Mouse (Mus musculus) embryonic facial prominence, embryonic 12.5 days (tissue): ENCODE measurements around the gene Ipo11. TPM values are rescaled to one million over a fixed set of nuclear protein-coding genes. Genes with fewer than 3 reads are reported as not detected.
A peak's percentile ranks its signal among the peaks of the same experiment; 100 is the strongest.

Experiments used
- ATAC-seq: fragments of 200-750 bp; cut with Nextera tagmentation; 2 replicates; pipeline ENCODE4 v1.8.0; 2017; ENCODE audit not compliant: insufficient number of reproducible peaks, insufficient read depth, low FRiP score, low TSS enrichment
- H3K27ac ChIP-seq: fragments of 300-500 bp; sonication (generic); 2 replicates; pipeline ENCODE4 v1.5.1; 2016; ENCODE audit warnings: mild to moderate bottlenecking
- H3K27me3 ChIP-seq: fragments of 300-500 bp; sonication (generic); 2 replicates; pipeline ENCODE4 v1.6.1; 2016; ENCODE audit warnings: mild to moderate bottlenecking, moderate library complexity
- H3K36me3 ChIP-seq: fragments of 300-500 bp; sonication (generic); 2 replicates; pipeline ENCODE4 v1.6.1; 2016; ENCODE audit warnings: mild to moderate bottlenecking
- H3K4me1 ChIP-seq: fragments of 300-500 bp; sonication (generic); 2 replicates; pipeline ENCODE4 v1.6.1; 2016
- H3K4me2 ChIP-seq: fragments of 300-500 bp; sonication (generic); replicated peaks from 2 replicates; pipeline ENCODE4 v1.6.1; 2016; ENCODE audit warnings: mild to moderate bottlenecking, moderate library complexity
- H3K4me3 ChIP-seq: fragments of 300-500 bp; sonication (generic); 2 replicates; pipeline ENCODE4 v1.5.1; 2016; ENCODE audit warnings: mild to moderate bottlenecking
- H3K9ac ChIP-seq: fragments of 300-500 bp; sonication (generic); 2 replicates; pipeline ENCODE4 v1.6.1; 2016; ENCODE audit warnings: mild to moderate bottlenecking, moderate library complexity
- H3K9me3 ChIP-seq: fragments of 300-500 bp; sonication (generic); 2 replicates; pipeline ENCODE4 v1.6.1; 2016; ENCODE audit warnings: mild to moderate bottlenecking, moderate library complexity
- WGBS: fragments of 180-500 bp; shearing (Covaris S2); methylation state at CpG from one replicate; pipeline ENCODE4 v1.1.7; 2016; 5-methylcytosine and 5-hydroxymethylcytosine counted together
- polyA plus RNA-seq: library from polyadenylated mRNA; unstranded; fragments of >200 nt; fragmentation: Nextera tagmentation; extraction: Ambion mirVana; gene quantifications from 2 replicates; pipeline ENCODE4 v1.2.1, GENCODE M21; 2016

Gene Ipo11
- 56.5 and 59.6 TPM in 2 replicates for polyA plus RNA-seq

DNA sequence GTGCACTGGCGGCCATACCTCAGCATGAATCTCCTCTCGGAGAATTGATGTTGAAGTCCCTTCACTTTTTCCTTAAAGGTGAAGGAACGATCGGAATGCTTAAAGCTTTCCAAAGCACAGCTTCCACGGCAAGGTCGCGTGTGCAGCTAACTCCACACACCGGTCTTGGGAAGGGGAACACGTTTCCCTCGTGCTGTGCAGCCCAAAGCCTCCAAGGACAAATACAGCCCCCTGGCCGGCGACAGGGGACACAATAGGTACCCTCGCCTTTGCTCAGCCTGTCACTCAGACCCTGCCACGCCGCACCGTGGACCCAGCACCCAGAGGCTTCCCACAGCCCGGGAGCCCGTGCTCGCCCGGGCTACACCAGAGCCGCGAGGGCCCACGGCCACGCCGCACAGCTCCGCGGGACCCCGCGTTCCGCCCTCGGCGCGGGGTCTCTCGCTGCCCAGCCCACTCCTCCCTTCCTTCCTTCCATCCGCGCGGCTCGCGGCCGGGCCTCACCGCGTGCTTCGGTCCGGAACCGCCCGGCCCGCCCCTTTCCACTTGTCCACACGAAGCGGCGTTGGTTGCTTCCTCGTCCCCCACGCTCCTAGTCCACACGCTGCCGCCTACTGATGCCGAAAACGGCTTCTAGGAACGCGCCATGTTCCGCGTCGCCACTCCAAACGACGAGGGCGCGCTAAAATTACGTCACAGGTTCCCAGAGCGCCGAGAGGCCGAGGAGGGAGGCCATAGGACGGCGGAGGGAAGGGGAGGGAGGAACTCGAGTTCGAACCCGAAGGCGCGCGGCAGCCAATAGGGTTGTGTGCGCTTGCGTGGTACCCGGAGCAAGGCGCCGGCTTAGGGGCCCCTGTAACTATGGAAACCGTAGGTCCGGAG lies at the start of gene Ipo11:
Ipo11 (minus strand) TSS at position 703 of the 882 bp plus-strand sequence.
- Histone ChIP-seq H3K27ac (peak within 1 kb of the TSS; percentile 78), H3K27me3 (no peaks in the 10 kb centered on the region), H3K4me3 (peak within 1 kb of the TSS; percentile 99), H3K4me2 (peak within 1 kb of the TSS; percentile 62), H3K36me3 (no peaks in the 10 kb centered on the region), H3K9ac (peak within 1 kb of the TSS; percentile 89), H3K9me3 (no peaks in the 10 kb centered on the region), H3K4me1 (no peaks in the 10 kb centered on the region)
- under 1% methylated on average over 84 of the region's 84 CpGs for WGBS
- peak; percentile 94 for ATAC-seq

DNA sequence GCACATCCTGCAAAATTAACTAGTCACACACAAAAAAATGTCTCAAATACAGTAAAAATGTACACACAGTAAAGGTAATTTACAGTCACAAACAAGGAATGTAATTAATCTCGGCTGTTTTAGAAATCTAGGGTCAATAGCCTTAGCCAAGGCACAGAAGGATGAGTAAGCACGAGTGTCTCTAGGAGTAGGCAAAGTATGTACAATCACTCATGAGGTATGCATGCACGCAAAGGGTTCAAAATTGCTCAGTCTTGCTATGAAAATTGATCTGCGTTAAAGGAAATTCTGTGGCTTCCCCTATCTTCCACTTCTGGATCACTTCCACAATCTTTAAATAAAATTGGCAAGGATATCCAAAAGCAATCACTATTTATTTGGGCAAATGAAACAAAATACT lies 24.7 kb upstream of the Ipo11 start:
- Histone ChIP-seq H3K27me3 (no peaks in the 10 kb centered on the region), H3K4me2 (no peak overlapping the region), H3K4me1 (no peaks in the 10 kb centered on the region), H3K9me3 (no peaks in the 10 kb centered on the region), H3K9ac (no peak overlapping the region), H3K4me3 (no peak overlapping the region), H3K27ac (no peak overlapping the region), H3K36me3 (peaks cover 46% of the 10 kb centered on the region)
- ATAC-seq: no peak
- 91% methylated on average over 4 of the region's 4 CpGs for WGBS

DNA sequence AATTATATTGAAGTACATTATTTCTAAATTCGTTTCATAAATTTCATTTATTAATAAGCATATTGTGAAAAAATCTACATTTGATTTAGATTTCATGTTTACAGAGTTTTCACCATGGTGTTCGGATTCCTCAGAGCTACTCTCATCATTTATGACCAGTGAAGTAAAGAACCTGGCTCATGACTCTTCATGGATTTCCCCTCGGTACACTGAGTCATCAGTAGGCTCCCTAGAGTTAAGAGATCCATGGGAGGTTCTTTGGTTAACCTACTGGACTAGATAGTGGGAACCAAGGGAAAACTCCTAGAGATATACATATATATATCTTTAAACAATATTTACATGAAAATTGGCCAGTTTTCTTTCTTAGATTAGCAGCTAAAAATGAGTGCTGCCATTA lies 23.8 kb upstream of the Ipo11 start:
- Histone ChIP-seq H3K27ac (no peak overlapping the region), H3K4me3 (no peak overlapping the region), H3K4me2 (no peak overlapping the region), H3K9ac (no peak overlapping the region), H3K27me3 (no peaks in the 10 kb centered on the region), H3K9me3 (no peaks in the 10 kb centered on the region), H3K36me3 (peaks cover 55% of the 10 kb centered on the region), H3K4me1 (no peaks in the 10 kb centered on the region)
- 90% methylated on average over 3 of the region's 3 CpGs for WGBS
- no peak for ATAC-seq

DNA sequence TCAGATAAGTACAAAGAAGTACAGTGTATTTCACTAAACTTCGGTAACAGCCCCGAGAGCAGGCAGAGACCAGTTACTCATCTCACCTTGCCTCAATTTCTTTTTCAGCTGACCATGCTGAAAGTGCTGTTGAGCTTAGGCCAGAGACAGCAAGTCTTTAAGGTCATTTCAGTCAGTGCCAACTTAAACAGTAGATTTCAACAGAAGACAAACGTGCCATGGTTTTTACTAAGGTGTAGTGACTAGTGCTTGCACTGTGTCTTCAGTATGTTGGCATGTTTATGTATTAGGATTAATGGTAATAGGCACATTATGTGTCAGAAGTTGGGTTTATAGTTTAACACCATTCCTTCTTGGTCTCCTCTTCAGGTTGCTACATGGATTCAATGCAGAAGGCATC lies 21.5 kb upstream of the Ipo11 start:
- no peak overlapping the region for H3K4me2 ChIP-seq
- H3K4me3 ChIP-seq: no peak overlapping the region
- ATAC-seq: no peak
- no peaks in the 10 kb centered on the region for H3K4me1 ChIP-seq
- H3K27me3 ChIP-seq: no peaks in the 10 kb centered on the region
- peaks cover 54% of the 10 kb centered on the region for H3K36me3 ChIP-seq
- H3K9me3 ChIP-seq: no peaks in the 10 kb centered on the region
- no peak overlapping the region for H3K27ac ChIP-seq
- WGBS: 93% methylated on average over 3 of the region's 3 CpGs
- H3K9ac ChIP-seq: no peak overlapping the region

DNA sequence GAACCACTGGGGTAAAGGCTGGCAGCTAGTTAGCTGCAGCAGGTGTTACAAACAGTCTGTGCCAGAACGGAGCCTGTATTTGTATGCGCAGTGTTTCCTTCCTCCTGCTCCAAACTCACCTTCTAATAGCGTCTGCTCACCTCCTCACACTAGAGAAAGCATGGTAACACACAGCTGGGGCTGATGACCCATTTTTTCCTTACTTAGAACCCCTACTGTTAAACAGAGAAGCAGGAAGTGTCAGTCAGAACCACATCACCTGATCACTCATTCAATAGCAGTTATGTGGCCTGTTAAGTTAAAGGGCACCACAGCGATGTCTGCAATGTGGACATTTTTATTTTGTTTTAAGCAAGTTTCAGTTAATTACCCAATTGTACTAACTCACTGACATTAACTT lies 20.8 kb upstream of the Ipo11 start:
- H3K27me3 ChIP-seq: no peaks in the 10 kb centered on the region
- peaks cover 50% of the 10 kb centered on the region for H3K36me3 ChIP-seq
- ATAC-seq: no peak

DNA sequence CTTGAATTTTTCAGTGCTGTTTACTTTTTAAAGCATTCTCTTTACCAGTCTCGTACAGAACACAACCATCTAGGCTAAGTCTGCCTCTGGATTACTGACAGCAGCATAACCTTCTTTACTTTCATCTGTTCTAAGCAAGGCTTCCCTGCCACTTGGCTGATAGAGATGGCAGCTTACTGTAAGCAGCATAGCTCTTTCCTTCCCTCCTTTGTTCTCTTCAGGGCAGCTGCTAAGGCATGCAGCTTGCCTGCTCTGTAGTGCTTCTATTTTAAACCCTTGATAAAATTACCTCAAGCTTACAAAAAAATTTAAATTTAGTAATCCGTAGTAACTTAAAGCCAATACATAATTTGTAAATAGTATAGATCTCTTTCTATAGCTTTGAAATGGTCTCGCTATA lies 18.1 kb upstream of the Ipo11 start:
- H3K36me3 ChIP-seq: peaks cover 55% of the 10 kb centered on the region
- H3K27ac ChIP-seq: no peak overlapping the region
- H3K27me3 ChIP-seq: no peaks in the 10 kb centered on the region
- WGBS: 93% methylated on average over 3 of the region's 3 CpGs
- no peak for ATAC-seq
- H3K4me1 ChIP-seq: no peaks in the 10 kb centered on the region
- H3K4me2 ChIP-seq: no peak overlapping the region
- H3K9ac ChIP-seq: no peak overlapping the region
- no peaks in the 10 kb centered on the region for H3K9me3 ChIP-seq
- H3K4me3 ChIP-seq: no peak overlapping the region

More for the DNA sequence above, 20.8 kb upstream of the Ipo11 start:
- no peak overlapping the region for H3K4me3 ChIP-seq
- no peak overlapping the region for H3K9ac ChIP-seq
- H3K4me2 ChIP-seq: no peak overlapping the region
- no peaks in the 10 kb centered on the region for H3K9me3 ChIP-seq
- no peak overlapping the region for H3K27ac ChIP-seq
- WGBS: 90% methylated on average over 4 of the region's 4 CpGs
- H3K4me1 ChIP-seq: no peaks in the 10 kb centered on the region

DNA sequence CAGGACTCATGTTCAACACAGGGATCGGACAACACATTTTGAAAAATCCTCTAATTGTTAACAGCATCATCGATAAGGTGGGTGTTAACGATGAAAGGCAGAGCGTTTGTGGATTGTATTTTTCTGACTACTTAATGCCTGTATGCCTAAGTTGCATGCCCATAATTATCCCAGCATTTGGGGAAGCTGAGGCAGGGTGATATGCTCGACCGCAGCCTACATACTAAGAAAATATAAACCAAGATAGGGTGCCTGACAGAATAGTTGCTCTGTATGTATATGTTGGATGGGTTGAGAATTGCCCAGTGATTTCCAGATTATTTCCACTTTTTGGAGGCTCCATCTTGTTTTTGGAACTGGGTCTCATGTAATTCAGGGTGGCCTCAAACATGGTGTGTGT lies 10.8 kb upstream of the Ipo11 start:
- H3K9ac ChIP-seq: peak overlapping the region; percentile 86
- WGBS: 3% methylated on average over 6 of the region's 6 CpGs
- no peak for ATAC-seq

DNA sequence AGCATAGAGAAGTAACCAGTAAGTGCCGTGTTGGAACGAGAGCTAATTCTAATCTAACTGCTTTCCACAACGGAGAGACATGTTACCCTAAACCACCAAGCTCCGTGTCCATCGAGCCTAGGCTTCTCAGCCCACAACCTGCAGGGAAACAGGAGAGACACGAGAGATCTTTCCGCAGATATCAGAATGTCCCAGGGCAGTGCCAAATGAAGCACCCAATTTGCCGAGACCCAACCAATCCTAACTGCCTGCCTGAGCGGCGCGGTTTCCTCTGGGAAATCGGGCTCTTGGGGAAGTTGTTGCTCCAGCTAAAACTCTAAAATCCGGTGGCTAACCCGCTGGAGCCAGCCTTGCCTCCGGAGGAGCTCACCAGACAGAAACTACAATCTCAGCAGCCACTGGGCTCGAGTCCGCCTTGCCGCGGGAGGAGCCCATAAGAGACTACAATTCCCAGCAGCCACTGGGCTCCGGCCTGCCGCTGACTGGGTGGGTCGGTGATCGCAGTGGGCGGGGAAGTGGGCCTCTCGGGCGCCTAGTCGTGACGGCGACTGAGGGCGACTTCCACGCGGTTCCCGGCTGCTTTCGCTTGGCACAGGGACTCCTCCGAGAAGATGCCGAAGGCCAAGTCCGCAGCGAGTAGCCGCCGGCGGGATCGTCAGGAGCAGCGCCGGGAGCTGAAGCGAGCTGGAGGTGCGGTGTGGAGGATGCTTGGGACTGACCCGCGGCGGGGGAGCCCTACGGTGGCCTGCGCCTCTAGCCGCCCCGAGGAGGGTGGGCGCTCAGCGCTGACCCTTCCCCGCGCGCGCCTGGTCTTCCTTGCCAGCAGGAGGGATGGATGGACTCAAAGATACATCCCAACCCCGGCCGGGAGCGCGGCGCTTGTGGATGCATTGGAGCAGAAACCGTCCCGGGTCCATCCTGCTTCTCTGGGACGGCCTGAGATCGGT lies 10.1 kb upstream of the Ipo11 start, which contains the start of gene Dimt1:
Dimt1 (plus strand) TSS at position 534 of the 947 bp plus-strand sequence.
- peak within 1 kb of the TSS; percentile 90 for H3K27ac ChIP-seq
- peak within 1 kb of the TSS; percentile 95 for H3K4me3 ChIP-seq
- WGBS: under 1% methylated on average over 68 of the region's 68 CpGs
- H3K9me3 ChIP-seq: no peaks in the 10 kb centered on the region
- H3K27me3 ChIP-seq: no peaks in the 10 kb centered on the region
- H3K9ac ChIP-seq: peak within 1 kb of the TSS; percentile 86
- H3K4me2 ChIP-seq: peak within 1 kb of the TSS; percentile 69
- peak; percentile 99 for ATAC-seq
- H3K36me3 ChIP-seq: peaks cover 18% of the 10 kb centered on the region
- peaks cover 10% of the 10 kb centered on the region for H3K4me1 ChIP-seq

More for the DNA sequence above, 10.8 kb upstream of the Ipo11 start:
- peaks cover 21% of the 10 kb centered on the region for H3K36me3 ChIP-seq
- peaks cover 10% of the 10 kb centered on the region for H3K4me1 ChIP-seq
- H3K4me3 ChIP-seq: peak overlapping the region; percentile 95
- no peak overlapping the region for H3K27ac ChIP-seq
- no peaks in the 10 kb centered on the region for H3K27me3 ChIP-seq
- H3K9me3 ChIP-seq: no peaks in the 10 kb centered on the region
- H3K4me2 ChIP-seq: peak overlapping the region; percentile 69

DNA sequence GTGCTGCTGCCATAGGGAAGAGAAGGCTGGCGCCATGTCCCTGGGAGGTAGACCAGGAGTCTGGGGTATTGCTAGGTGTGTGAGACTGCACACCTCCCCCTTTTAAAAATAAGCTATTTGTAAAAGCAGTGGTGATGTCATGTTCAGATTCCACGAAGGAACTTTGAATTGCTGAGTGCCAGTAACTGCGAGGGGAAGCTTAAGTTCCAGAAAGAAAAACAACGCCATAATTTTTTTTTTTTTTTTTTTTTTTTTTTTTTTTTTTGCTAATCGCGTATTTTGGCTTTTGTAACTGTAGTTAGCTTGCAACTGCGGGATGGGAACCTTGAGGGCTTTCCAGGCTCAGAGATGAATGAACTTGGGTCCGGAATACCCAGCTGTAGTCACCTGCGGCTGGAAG lies 8.8 kb upstream of the Ipo11 start:
- H3K27me3 ChIP-seq: no peaks in the 10 kb centered on the region
- WGBS: 83% methylated on average over 9 of the region's 9 CpGs
- peaks cover 10% of the 10 kb centered on the region for H3K4me1 ChIP-seq
- H3K9ac ChIP-seq: no peak overlapping the region
- H3K27ac ChIP-seq: no peak overlapping the region
- no peaks in the 10 kb centered on the region for H3K9me3 ChIP-seq
- H3K4me2 ChIP-seq: no peak overlapping the region
- no peak overlapping the region for H3K4me3 ChIP-seq
- peaks cover 8% of the 10 kb centered on the region; the same call in 1 of the 2 replicates for H3K36me3 ChIP-seq
- no peak for ATAC-seq

DNA sequence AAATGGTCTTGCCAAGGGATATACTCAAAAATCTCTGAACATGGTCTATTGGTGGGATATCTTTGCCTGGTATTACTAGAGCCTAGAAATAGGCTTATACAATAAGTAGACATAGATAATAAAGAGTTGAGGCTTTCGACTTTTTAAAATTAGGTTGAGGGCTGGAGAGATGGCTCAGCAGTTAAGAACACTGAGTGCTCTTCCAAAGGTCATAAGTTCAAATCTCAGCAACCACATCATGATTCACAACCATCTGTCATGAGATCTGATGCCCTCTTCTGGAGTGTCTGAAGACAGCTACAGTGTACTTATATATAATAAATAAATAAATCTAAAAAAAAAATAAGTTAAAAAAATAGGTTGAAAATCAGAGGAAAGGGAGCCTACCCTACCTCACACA lies 6.0 kb upstream of the Ipo11 start:
- Histone ChIP-seq H3K27ac (no peak overlapping the region), H3K4me3 (no peak overlapping the region)
- WGBS: 91% methylated on average over 1 of the region's 1 CpGs

DNA sequence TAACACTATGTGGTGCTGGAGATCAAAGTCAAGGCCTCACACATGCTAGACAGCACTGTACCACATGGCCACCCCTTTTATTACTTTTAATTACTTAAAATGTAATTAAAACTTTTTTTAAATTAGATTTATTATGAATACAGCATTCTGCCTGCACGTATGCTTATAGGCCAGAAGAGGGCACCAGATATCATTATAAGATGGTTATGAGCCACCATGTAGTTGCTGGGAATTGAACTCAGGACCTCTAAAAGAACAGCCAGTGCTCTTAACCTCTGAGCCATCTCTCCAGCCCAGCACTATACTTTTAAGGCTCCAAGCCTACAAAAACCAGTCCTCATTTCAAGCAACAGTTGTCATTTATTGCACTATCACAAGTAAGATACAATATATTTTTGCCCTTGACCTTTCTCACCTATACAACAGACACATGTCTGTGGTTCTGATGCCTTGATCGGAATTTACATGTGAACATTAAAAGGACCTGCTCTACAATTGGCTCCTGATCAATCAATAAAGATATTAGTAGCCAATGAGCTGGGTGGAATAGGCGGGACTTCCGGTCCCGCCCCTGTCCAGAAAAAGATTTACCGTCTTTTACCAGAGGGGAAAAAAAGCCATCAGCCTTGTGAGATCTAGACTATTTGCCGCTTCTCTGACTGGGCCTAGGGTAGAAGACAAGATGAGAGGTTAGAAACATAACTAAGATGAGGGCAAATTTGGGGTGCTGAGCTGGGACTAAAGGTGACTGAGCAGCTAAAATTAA lies 4.6 kb upstream of the Ipo11 start:
- no peaks in the 10 kb centered on the region for H3K36me3 ChIP-seq
- no peak for ATAC-seq
- no peak overlapping the region; the same call in 1 of the 2 replicates for H3K9ac ChIP-seq
- 17% methylated on average over 7 of the region's 7 CpGs for WGBS
- no peaks in the 10 kb centered on the region for H3K27me3 ChIP-seq
- H3K27ac ChIP-seq: no peak overlapping the region
- no peaks in the 10 kb centered on the region for H3K4me1 ChIP-seq
- H3K4me3 ChIP-seq: peak overlapping the region; percentile 18; the same call in 1 of the 2 replicates
- no peaks in the 10 kb centered on the region for H3K9me3 ChIP-seq
- 0 out of 2 replicates have a peak overlapping the region, but pooled peaks have one; percentile 21 for H3K4me2 ChIP-seq

More for the DNA sequence above, 6.0 kb upstream of the Ipo11 start:
- H3K36me3 ChIP-seq: no peaks in the 10 kb centered on the region
- H3K9me3 ChIP-seq: no peaks in the 10 kb centered on the region
- no peaks in the 10 kb centered on the region for H3K27me3 ChIP-seq
- peaks cover 2% of the 10 kb centered on the region for H3K4me1 ChIP-seq
- no peak for ATAC-seq
- no peak overlapping the region for H3K9ac ChIP-seq
- H3K4me2 ChIP-seq: no peak overlapping the region
